Mouse (Mus musculus): ENCODE measurements around the gene Rbm17.

The Rbm17 gene

GRCm38 (mm10) chr2:11596690-11597089 is 7.3 kb downstream of the Rbm17 start:
- DNase-seq (ENCODE audit: low spot score), result no peak

GRCm38 (mm10) chr2:11587996-11588395 is 16.0 kb downstream of the Rbm17 start:
- no peak for DNase-seq (ENCODE audit: low spot score)

GRCm38 (mm10) chr2:11579399-11579798 is 24.6 kb downstream of the Rbm17 start:
- no peak for DNase-seq (ENCODE audit: low spot score)

- DNase-seq (ENCODE audit: low spot score), result no peak
Measured at GRCm38 (mm10) chr2:11578187-11578586, 25.8 kb downstream of the Rbm17 start.

- DNase-seq (ENCODE audit: low spot score), result no peak
Measured at GRCm38 (mm10) chr2:11573684-11574083, 30.3 kb downstream of the Rbm17 start.

- no peak for DNase-seq (ENCODE audit: low spot score)
Measured at GRCm38 (mm10) chr2:11571004-11571535, 32.9 kb downstream of the Rbm17 start.

- DNase-seq (ENCODE audit: low spot score), result no peak
Measured at GRCm38 (mm10) chr2:11568471-11568870, 35.5 kb downstream of the Rbm17 start.

- DNase-seq (ENCODE audit: low spot score), result no peak
Measured at GRCm38 (mm10) chr2:11567781-11568362, 36.1 kb downstream of the Rbm17 start.

GRCm38 (mm10) chr2:11566898-11567297 is 37.1 kb downstream of the Rbm17 start:
- DNase-seq (ENCODE audit: low spot score), result no peak

- no peak for DNase-seq (ENCODE audit: low spot score)
Measured at GRCm38 (mm10) chr2:11566241-11566640, 37.7 kb downstream of the Rbm17 start.

- no peak for DNase-seq (ENCODE audit: low spot score)
Measured at GRCm38 (mm10) chr2:11564768-11565167, 39.2 kb downstream of the Rbm17 start.

- DNase-seq (ENCODE audit: low spot score), result no peak
Measured at GRCm38 (mm10) chr2:11563256-11563655, 40.7 kb downstream of the Rbm17 start.

GRCm38 (mm10) chr2:11558654-11559053 is 45.3 kb downstream of the Rbm17 start:
- DNase-seq (ENCODE audit: low spot score), result no peak

- no peak for DNase-seq (ENCODE audit: low spot score)
Measured at GRCm38 (mm10) chr2:11557244-11557643, 46.7 kb downstream of the Rbm17 start.

- no peak for DNase-seq (ENCODE audit: low spot score)
Measured at GRCm38 (mm10) chr2:11555316-11555715, 48.6 kb downstream of the Rbm17 start.

- DNase-seq (ENCODE audit: low spot score), result peak; percentile 39
Measured at GRCm38 (mm10) chr2:11553471-11554400, 50.2 kb downstream of the Rbm17 start, which contains the start of gene Pfkfb3. TSS of gene Pfkfb3 (minus strand) at chr2:11554077.

- no peak for DNase-seq (ENCODE audit: low spot score)
Measured at GRCm38 (mm10) chr2:11552966-11553451, 50.9 kb downstream of the Rbm17 start.

GRCm38 (mm10) chr2:11552297-11552821 is 51.6 kb downstream of the Rbm17 start:
- no peak for DNase-seq (ENCODE audit: low spot score)

- no peak for DNase-seq (ENCODE audit: low spot score)
Measured at GRCm38 (mm10) chr2:11551726-11552125, 52.2 kb downstream of the Rbm17 start.

GRCm38 (mm10) chr2:11548508-11548907 is 55.4 kb downstream of the Rbm17 start:
- no peak for DNase-seq (ENCODE audit: low spot score)

GRCm38 (mm10) chr2:11547609-11548008 is 56.3 kb downstream of the Rbm17 start:
- DNase-seq (ENCODE audit: low spot score), result no peak

GRCm38 (mm10) chr2:11546091-11546490 is 57.9 kb downstream of the Rbm17 start:
- DNase-seq (ENCODE audit: low spot score), result peak; percentile 26

- DNase-seq (ENCODE audit: low spot score), result no peak
Measured at GRCm38 (mm10) chr2:11545380-11545779, 58.6 kb downstream of the Rbm17 start.

All from yolk sac, embryonic 10.5 days (tissue).